Mouse (Mus musculus): ENCODE measurements around the gene Panx2.

GRCm38 (mm10) chr15:89098616-89099015 lies 39.1 kb downstream of the Panx2 start:
- TF ChIP-seq CTCF (IDR thresholded peaks at IDR 0.05; ENCODE audit: extremely low read depth, insufficient read depth, low read length) (no peak), POLR2A (IDR thresholded peaks at IDR 0.05; ENCODE audit: extremely low read depth, insufficient read depth, low read length) (no peak)
